Mouse (Mus musculus): Measurements from ENCODE around the gene Hoxb9.

Hoxb9 gene

GRCm38 (mm10) chr11:96314671-96315343, 43.5 kb downstream of the Hoxb9 start:
- DNase-seq = peak; percentile 63

- DNase-seq = no peak
Observed at GRCm38 (mm10) chr11:96315344-96315681, 44.1 kb downstream of the Hoxb9 start.

GRCm38 (mm10) chr11:96316696-96317607, 45.7 kb downstream of the Hoxb9 start:
- no peak for DNase-seq

- no peak for DNase-seq
Observed at GRCm38 (mm10) chr11:96317608-96318367, 46.5 kb downstream of the Hoxb9 start, which contains the start of gene Hoxb4. TSS of gene Hoxb4 (plus strand) at chr11:96318267.

- peak; percentile 73 for DNase-seq
Observed at GRCm38 (mm10) chr11:96318368-96319070, 47.3 kb downstream of the Hoxb9 start.

GRCm38 (mm10) chr11:96319071-96319902, 48.0 kb downstream of the Hoxb9 start:
- DNase-seq = no peak

GRCm38 (mm10) chr11:96319910-96320309, 48.7 kb downstream of the Hoxb9 start:
- no peak for DNase-seq

- DNase-seq = no peak
Observed at GRCm38 (mm10) chr11:96320688-96321087, 49.4 kb downstream of the Hoxb9 start.

- DNase-seq = no peak
Observed at GRCm38 (mm10) chr11:96321846-96322245, 50.6 kb downstream of the Hoxb9 start.

- DNase-seq = no peak
Observed at GRCm38 (mm10) chr11:96322738-96323137, 51.5 kb downstream of the Hoxb9 start.

GRCm38 (mm10) chr11:96323154-96323553, 51.9 kb downstream of the Hoxb9 start, which contains the start of gene Hoxb3:
TSS of gene Hoxb3 (plus strand) at chr11:96323326.
- no peak for DNase-seq

GRCm38 (mm10) chr11:96324125-96324524, 52.9 kb downstream of the Hoxb9 start:
- no peak for DNase-seq

GRCm38 (mm10) chr11:96324965-96325364, 53.7 kb downstream of the Hoxb9 start:
- DNase-seq = no peak

- no peak for DNase-seq
Observed at GRCm38 (mm10) chr11:96325747-96326212, 54.5 kb downstream of the Hoxb9 start.
